Mouse (Mus musculus) myocyte (in vitro differentiated cells): ENCODE results near the gene Gm49027.

Source experiments
- CEBPB ChIP-seq: IDR thresholded peaks from 2 replicates; pipeline ENCODE4 v1.6.1; 2011; ENCODE audit warnings: mild to moderate bottlenecking, moderate library complexity; ENCODE audit not compliant: poor library complexity, insufficient read depth, severe bottlenecking
- E2F4 ChIP-seq: IDR thresholded peaks from one replicate; pipeline ENCODE4 v1.6.1; 2011; ENCODE audit warnings: mild to moderate bottlenecking, control low read depth, moderate library complexity; ENCODE audit not compliant: insufficient read depth
- MAX ChIP-seq: IDR thresholded peaks from one replicate; pipeline ENCODE4 v1.6.1; 2011; ENCODE audit warnings: low read depth, mild to moderate bottlenecking, control low read depth
- MYOD1 ChIP-seq, 3 experiments: IDR thresholded peaks; one replicate each; pipeline ENCODE4 v1.6.1; 2011; ENCODE audit warnings: control low read depth in 2 of 3, low read depth in 2 of 3, mild to moderate bottlenecking in 2 of 3, moderate library complexity in 1 of 3; ENCODE audit not compliant: insufficient read length in 2 of 3, control insufficient read depth in 1 of 3
- MYOG ChIP-seq, 3 experiments: IDR thresholded peaks; one replicate each; pipeline ENCODE4 v1.6.1; 2011; ENCODE audit warnings: control low read depth in 2 of 3, low read depth in 2 of 3, mild to moderate bottlenecking in 2 of 3; ENCODE audit not compliant: insufficient read length in 2 of 3, control insufficient read depth in 1 of 3, insufficient read depth in 1 of 3
- POLR2A ChIP-seq: IDR thresholded peaks from one replicate; pipeline ENCODE4 v1.6.1; 2011; ENCODE audit warnings: low read depth, mild to moderate bottlenecking, control low read depth, moderate library complexity; ENCODE audit not compliant: insufficient read length
- POLR2AphosphoS2 ChIP-seq: IDR thresholded peaks from one replicate; pipeline ENCODE4 v1.6.1; 2011; ENCODE audit warnings: low read depth, control low read depth; ENCODE audit not compliant: insufficient read length
- REST ChIP-seq: IDR thresholded peaks from one replicate; pipeline ENCODE4 v1.6.1; 2011; ENCODE audit warnings: mild to moderate bottlenecking, control low read depth, moderate library complexity; ENCODE audit not compliant: insufficient read depth, insufficient read length
- SRF ChIP-seq: IDR thresholded peaks from one replicate; pipeline ENCODE4 v1.6.1; 2011; ENCODE audit warnings: low read depth; ENCODE audit not compliant: control insufficient read depth, insufficient read length
- TCF12 ChIP-seq: IDR thresholded peaks from one replicate; pipeline ENCODE4 v1.6.1; 2011; ENCODE audit warnings: mild to moderate bottlenecking, control low read depth; ENCODE audit not compliant: poor library complexity, insufficient read depth, severe bottlenecking
- USF1 ChIP-seq: IDR thresholded peaks from one replicate; pipeline ENCODE4 v1.6.1; 2011; ENCODE audit warnings: low read depth, mild to moderate bottlenecking, control low read depth, moderate library complexity

DNA sequence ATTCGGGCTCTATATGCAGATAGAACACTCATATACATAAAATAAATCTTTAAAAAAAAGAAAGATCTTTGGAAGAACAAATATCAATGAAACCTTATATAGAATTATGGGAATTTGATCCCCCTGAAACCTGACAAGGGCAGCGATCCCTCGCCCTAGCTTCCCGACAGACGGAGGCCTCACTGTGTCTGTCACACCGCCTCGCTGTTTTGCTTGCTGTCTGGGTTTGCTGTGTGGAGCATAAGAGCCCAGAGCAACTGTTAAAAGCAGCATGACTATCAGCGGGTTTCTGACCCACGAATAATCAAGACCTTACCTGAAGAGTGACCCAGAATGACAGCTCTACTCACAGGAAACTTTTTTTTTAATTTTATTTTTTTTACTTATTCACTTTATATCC lies 4.6 kb downstream of the Gm49027 start:
- TF ChIP-seq MAX (no peak), POLR2A (no peak), USF1 (no peak), MYOG (IDR thresholded peaks at IDR 0.05; ENCODE audit: control insufficient read depth in 1 of 3, insufficient read depth in 1 of 3, insufficient read length in 2 of 3, low read depth in 2 of 3) (no peak), E2F4 (no peak), SRF (no peak), POLR2AphosphoS2 (no peak), REST (no peak), TCF12 (no peak), CEBPB (no peak), MYOD1 (IDR thresholded peaks at IDR 0.05; ENCODE audit: control insufficient read depth in 1 of 3, insufficient read length in 2 of 3, low read depth in 2 of 3) (no peak)
